Mouse (Mus musculus): ENCODE data around the gene Armc2.

Armc2 gene

DNA sequence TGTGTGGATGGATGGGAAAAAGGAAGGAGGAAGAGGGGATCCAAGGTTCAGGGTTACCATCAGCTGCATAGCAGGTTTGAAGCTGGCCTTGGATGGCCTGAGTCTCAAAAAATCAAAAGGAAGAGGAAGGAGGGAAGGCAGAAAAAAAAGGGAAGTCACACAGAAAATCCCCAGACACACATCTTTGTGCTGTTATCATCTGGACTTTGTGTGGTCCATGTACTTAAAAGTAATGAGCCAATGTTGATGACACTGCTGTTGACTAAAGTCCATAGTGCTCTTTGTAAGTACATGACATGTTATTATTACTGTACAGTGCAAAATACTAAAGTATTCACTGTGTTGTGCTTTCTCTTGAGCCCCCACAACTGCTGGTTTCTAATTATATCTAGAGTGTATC lies 121.8 kb downstream of the Armc2 start:
- DNase-seq: no peak

DNA sequence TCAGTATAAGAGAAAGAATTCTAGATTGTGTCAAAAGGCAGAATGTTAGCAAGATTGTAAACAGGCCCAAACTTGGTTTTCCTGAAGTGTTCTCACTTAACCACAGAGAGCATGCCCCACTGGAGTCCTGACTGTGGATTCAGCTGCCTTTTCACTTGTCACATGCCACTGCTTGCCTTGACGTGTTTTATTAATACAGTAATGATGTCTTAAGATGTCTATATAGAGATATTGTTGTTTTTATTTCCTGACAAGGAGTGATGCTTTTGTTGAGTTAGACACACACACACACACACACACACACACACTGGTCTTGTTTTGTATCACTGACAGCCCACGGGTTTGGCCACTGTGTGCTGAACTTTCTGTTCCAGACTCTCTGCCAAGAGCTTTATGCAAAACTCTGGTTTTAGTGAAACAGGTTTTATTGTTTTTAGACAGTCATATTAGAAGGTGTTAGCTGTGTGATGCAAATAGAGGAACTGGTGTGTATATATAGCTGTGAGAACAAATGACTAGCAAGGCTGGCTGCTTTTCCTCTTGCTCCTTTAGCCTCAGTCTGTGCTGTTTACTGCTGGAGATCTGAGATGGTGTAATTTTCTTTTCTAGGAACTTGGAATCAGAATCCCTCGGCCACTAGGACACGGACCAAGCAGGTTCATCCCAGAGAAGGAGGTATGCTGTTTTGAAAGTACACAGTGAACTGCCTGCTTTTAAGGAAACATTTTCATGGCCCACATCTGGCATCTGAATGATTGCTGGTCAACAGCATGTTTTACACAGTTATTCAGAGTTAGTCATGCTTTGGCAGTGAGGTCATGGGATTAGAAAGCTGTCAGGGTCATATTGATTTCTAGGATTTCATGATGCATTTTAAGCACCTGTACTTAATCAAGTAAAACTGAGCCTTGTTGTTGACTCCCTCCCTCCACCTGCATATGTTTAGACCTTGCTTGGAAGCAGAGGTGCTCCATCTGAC lies 124.5 kb downstream of the Armc2 start:
- DNase-seq: no peak

DNA sequence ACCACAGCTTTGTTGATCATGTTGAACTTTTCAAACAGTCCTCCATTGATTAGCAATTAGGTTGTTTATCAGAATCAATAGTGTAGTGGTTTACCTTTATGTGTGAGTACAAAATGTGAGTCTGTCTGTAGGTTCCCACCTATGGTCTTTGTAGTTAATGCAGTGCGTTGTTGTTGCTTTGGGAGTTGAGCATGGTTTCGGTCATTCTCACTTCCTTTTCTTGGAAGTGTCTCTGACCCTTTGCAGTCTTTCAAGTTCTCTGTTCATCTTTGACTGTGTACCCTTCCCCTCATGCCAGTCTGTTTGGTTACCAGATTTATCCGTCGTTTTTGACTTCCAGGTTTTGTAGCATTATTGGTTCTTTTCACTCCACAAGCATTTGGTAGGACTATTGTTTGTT lies 126.9 kb downstream of the Armc2 start:
- no peak for DNase-seq

DNA sequence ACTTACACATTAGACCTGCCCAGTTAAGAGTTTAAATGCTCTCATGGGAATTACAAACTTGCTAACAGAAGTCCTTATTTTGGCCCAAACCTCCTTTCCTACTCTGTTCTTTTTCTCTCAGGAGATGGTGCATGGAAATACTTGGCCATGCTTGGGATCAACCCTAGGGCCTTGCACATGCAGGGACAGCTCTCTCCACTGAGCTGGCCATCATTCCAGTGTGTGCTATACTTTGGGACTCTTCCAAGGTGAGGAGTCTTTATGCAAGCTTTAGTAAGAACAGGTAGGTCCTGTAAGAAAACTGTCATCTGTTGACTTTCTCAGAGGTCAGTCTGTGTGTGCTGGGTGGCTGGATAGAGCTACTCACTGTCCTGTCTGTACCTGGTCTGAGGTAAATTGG lies 127.7 kb downstream of the Armc2 start:
- no peak for DNase-seq

DNA sequence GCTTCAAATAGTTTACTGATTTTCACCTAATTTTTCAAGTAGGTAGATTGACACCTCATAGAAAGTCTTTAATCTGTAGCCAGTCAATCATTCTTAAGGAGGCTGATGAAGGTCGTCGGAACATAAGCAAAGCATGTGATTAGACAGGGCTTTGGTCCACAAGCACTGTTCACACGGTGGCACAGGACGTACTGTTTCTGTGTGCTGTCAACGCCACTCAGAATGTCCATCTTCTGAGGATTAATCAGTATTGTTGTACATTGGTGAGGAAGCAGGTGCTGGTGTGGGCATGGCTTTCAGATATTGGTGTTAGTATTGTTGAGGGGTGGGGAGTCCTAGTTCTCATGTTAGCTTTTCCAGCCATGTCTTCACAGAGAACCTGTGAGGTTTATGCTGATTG lies 128.7 kb downstream of the Armc2 start:
- DNase-seq: no peak

DNA sequence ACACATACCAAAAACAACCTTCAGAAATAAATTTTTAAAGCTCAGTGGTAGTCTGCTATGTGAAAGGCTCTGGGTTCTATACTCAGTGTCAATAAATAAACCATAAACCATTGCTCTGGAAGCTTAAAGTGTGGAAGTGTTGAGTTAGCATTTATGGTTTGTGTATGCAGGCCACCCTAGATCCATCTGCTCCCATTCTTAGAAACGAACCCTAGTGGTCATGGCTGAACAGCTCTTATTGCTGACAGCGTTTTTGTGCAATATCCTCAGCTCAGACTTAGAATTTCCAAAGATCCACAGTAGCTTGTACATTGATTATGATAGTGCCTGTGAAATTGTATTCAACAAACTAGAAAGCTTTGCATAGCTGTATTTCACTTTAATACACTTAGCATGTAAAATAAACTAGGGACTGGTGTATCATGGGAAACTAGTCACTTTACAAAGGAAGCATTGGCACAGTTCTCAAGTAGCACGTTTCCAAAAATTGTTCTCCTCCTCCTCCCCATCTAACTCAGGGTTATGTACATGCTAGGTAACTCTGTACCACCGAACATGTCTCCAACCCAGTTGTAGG lies 129.8 kb downstream of the Armc2 start:
- DNase-seq: no peak

DNA sequence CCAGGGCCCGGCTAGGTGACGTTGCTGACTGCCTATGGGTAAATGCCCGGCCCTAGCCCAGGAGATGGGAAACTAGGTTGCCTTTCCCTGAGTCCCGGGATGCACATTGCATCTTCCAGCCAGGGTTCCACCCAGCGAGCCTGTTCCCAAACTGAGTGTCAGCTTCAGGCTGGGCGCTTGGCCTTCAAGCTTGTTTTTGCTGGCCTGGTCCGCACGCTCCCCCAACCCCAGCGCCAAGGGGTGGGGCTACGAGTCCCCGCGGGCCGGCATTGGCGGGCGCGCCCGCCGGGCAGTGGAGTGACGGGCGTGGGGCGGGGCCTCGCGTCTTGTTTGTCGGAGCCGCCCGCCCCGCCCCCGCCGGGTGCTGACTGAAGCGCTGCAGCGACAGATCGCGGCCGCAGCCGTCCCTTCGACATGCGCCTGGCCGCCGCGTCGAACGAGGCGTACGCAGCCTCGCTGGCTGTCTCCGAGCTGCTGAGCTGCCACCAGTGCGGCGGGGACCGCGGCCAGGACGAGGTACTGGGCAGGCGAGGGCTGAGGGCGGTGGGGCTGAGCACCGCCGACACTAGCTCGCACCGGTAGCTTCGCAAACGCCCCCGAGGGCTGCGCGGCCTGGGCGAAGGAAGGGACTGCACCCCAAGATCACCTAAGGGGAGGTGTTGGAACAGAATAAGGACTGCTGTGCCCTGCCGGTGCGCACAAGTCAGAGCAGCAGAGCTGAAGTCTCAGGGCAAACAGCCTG lies 131.0 kb downstream of the Armc2 start:
- peak; percentile 96 for DNase-seq

DNA sequence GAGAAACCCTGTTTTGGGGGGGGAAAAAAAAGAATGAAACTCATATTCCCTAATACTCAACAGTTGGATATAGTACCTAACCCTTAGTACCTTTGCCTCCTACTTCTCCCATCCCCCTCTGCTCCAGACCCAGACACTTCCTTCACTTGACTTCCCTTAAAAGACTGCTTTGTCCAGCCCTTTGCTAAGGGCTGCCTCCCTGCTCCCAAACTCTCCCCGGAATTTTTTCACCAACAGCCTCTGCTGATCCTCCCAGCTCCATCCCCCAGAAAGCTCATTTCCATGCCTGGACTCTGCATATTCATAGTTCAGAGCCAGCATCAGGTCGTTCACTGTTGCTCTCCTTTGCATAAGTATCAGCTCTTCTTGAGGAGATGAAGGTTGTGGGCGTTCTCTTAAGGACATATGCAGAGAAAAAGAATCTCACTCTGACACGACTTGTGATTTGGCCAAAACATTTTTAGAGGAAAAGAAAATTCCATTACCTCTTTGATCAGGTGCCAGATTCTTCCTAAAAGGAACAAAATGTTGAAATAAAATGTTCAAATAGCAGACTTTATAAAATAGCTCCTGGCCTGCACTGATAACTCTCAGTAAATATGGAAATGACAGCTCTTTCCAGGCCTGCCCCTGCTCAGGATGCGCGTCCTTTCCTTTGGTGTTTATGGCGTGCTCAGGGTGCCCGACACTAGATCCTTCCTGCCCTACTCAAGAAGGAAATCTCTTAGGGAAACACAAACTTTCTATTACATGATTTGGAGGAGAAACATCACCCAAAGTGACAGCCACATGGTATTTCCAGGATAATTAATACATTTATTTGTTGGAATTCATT lies 134.3 kb downstream of the Armc2 start:
- DNase-seq: no peak

DNA sequence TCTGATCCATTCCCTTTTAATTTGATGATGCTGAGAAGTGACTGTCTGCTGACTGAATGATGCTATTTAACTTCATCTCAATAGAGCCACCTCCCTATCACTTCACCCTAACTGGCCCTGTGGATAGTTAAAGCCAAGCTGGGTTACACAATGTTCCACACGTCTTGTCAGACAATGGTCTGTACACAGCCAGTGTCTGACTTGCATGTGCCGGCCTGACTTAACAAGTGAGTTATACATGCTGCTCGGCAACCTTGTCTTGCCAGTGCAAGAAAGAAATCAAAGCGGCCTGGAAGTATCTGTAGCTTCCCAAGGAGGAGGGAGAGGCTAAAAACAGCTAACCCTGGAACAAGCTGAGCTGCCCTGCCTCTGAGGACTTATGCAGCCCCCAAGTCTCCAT lies 136.8 kb downstream of the Armc2 start:
- no peak for DNase-seq

DNA sequence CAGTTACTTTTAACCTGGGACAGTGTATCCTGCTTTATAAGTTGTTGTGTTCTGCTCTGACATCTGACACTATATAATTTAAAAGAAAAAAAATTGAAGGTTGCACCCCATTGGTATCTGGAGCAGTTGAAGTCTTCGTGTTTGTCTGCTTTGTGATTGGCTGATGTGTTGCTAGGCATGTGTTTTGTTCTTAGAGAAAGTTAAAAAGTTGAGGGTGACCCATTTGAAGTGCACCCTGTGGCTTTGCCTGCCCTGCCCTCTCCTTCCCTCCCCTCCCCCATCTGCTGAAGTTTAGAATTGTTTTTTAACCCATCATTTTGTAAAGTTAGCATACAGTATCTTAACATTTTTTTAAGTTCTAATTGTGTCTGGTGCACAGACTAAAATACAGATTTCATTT lies 137.5 kb downstream of the Armc2 start:
- DNase-seq: no peak

DNA sequence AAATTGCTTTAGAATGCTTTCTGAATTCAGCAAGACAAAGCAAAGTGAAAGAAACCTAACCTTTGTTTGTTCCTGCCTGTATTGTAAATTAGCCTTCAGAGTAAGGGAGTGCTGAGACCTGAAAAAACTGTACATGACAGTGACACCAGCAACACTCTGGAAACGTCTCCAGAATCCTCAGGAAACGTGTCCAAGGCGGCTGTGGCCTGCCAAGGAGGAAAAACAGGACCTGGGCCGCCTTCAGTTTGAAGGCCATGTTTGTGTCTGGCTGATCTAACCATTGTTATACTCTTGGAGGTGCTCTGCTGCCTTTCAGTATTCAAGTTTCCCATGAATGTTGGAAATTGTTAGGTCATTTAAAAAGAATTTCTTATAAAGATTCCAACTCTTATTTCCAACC lies 138.0 kb downstream of the Armc2 start:
- DNase-seq: no peak

DNA sequence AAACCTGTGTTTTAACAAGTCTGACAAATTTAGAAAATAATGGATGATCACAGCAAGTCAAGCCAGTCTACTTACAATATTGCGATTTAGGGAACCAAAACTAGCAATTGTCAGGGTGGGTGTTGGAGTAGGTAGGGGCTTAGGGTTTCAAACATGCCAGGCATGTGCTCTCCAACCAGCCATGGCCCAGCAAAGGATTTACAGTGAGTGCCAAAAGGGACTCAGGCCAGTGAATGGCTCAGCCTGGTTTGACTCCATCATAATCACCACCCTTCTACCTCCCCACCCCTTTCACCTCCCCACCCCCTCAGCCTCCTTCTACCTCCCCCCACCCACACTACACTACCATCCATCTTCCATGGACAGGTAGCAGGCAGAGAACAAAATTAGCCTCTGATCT lies 138.6 kb downstream of the Armc2 start:
- no peak for DNase-seq

DNA sequence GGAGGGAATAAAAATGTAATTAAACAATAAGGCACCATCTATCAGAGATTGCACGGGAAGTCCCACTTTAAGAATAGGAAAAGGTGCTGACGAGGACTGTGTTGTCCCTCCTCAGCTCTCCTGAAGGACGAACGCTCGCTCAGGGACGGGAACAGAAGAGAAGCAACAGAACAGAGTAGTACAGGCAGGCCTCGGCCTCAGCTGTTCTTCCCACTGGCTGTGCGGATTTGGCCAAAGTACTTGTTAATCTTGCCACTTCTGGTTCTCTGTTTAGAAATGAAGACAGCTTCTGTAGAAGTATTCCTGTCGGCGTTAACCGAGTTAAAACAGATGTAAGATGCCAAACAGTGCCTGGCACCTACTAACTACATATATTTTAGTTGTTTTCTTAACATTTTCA lies 139.9 kb downstream of the Armc2 start:
- no peak for DNase-seq

DNA sequence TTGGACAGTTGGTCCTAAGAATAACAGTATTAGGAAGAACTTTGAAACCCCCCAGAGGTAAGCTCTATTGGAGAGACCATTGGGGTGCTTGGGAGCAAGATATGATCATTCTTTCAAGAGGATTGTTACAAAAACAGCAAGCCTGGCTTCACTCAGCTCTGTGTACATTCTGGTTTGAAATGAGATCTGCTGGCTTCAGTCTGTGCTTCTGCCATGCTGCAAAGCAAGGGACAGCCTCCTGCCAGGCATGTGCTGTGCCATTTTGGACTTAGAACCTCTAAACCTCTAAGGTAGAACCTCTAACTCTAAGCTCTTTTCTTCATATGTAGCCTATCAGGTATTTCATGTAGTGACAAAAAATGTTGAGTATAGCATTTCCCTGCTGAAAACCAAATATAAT lies 142.6 kb downstream of the Armc2 start:
- no peak for DNase-seq

DNA sequence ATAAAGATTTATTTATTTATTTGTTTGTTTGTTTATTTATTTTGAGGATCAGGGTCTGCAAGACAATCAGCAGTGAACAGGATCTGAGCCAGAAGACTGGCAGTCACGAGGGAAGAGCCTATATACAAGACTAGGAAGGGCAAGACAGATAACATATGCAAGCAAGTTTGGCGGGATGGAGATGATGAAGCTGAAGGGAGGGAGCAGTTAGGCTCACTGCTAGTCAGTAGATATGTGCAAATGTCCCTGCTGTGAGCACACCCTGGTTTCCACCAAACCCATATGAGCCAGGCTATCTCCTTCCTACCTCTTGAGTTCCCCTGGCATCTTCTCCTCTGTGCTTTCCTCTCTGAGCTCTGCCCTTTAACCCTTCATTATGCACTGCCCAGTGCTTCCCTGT lies 146.7 kb downstream of the Armc2 start:
- DNase-seq: no peak

DNA sequence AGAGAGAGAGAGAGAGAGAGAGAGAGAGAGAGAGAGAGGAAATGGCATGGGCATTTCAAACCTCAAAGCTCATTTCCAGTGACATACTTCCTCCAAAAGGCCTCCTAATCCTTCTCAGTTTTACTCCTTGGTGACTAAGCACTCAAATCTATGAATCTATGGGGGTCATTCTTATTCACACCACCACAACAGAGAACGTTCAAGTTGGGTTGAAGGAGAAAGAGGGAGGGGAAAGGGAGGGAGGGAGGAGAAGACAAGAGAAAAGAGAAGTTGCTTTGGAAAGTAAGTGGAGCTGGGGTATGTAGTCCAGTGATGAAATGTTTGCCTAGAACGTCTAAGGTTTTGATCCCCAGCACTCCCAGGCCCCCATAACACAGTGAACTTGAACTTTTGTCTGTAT lies 148.1 kb downstream of the Armc2 start:
- no peak for DNase-seq

DNA sequence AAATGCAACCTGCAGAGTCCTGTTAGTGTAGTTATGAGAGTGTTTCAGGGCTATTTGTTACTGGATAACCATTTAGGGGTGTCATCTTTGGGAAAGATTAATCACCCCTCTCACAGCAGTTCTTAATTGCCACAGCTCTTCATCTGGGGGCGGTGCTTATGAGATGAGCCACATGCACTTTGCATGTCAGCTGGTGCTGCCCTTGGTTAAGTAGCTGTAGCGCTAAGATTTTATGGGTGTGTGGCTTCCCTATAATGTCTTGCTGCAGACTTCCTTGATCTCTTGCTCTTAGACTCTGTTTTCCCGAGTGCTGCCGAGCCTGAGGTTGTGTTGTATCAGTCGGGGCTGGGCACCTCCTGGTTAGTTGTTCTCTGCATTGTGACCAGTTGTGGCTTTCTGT lies 150.3 kb downstream of the Armc2 start:
- no peak for DNase-seq

DNA sequence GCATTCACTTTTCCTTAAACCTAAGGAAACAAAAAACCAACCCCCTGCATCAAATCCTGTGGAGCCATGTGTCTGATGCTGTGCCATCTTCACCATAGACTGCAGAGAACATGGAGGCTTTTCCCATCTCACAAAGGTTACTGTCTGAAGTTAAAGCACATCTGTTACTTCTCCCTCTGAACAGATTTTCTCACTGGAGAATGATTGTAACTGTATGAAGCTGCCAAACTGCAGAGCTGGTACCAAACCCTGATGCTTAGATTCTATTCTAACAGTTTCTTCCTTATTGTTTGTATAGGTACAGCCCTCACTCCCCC lies 151.4 kb downstream of the Armc2 start:
- no peak for DNase-seq

DNA sequence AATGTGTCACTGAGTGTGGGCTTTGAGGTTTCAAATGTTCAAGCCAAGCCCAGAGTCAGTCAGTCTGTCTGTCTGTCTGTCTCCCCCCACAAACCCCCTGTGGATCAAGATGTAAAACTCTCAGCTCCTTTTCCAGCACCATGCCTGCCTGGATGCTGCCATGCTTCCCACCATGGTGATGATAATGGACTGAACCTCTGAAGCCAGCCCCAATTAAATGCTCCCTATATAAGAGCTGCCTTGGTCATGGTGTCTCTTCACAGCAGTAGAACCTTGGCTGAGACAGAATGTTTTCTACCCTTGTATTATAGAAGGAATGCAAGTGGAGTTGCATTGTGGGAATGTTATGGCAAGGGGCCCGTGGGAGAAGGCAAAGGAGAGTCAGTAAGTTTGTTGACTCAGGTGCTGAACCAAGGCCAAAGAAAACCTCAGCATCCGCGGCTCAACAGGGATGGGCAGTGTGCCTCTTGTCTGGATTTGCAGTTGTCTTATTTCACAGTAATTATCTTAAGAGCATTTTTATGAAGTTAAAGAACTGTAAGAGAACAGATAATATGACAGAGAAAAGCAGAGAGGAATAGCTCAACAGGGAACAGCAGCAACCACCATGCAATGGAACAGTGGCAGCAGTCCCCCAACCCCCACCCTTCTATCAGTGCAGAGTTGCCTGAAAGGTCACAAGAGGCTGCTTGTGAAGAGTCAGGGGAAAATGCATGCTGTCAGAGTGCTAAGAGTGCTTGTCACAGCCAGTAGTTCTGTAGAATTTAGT lies 152.0 kb downstream of the Armc2 start:
- DNase-seq: no peak

Measured in cerebellum, adult 11 months (tissue).